Mouse (Mus musculus): ENCODE data around the gene Rpp25l.

Rpp25l gene

DNA sequence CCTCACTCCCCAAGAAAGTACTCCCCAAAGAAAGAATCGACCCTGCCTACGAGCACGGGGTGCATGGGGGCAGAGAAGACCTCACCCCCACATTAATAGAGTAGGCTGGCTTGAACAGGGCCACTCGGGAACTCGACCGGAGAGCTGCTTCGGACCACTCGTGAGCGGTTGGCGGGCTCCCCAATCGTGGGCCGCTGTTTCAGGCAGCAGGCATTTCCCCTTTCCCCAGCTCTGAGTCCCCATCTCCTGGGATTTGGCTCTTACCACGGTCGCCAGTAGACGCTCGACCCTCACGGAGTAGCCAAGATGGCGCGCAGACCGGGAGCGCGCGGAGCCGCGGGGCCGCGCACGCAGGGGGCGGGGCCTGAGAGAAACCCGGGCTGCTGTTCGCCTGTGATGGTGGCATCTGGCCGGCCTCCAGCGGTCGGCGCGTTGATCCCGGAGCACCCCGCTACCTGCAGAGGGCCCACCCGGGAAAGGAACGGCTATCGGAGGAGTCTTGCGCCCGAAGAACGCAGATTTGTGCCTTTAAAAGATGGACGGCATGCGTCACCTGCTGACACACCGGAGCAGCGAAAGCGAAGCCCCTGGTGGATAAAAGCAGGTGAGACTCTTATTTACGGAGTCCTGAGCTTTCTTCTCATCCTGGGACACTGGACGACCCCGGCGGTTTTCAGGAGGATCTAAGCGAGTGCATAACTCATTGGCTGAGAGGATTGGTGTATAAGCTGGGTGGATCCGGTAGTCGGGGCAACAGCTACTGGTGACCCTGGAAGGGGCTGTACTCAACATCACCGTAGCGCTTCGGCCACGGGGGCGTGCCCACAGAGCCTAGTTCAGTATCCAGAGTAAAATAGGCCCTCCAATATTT is at the start of gene Rpp25l:
Gene Rpp25l, minus strand, starts transcription at position 338 of the 871 bp plus-strand sequence.
- DNase-seq: peak; percentile 90 to 94

- DNase-seq: peak; percentile 72 to 78
Measured at GRCm38 (mm10) chr4:41762688-41763114, 49.4 kb upstream of the Rpp25l start.

DNA sequence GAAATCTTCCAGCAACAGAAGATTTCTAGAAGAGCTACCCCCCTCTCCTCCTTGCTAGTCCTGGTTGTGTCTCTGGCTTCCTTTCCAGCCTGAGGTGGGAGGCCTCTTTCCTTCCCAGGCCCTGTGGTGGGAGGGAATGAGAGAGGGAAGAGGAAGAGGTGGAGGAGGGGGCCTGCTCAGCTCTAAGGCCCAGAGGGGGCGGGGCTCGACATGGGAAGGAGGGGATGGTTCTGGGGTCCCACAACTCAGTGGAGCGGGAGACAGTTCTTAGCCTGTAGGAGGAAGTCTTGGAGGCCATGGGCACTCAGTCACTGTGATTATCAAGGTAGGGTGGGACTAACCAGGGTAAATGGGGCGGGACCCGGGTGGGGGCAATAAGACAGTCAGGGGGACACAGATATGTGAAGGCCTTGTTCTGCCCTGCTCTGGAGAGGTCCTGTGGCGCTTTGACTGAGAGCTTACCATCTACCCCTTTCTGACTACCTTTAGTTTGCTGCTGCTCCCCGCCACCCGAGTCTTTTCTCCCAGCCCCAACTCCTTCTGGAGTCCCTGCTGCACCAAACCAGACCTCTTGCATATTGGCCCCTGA is 48.9 kb upstream of the Rpp25l start:
- DNase-seq: peak; percentile 76 to 81

- no peak for DNase-seq
Measured at GRCm38 (mm10) chr4:41761680-41762079, 48.3 kb upstream of the Rpp25l start.

GRCm38 (mm10) chr4:41760911-41761310 is 47.6 kb upstream of the Rpp25l start:
- DNase-seq: peak in 1 of 2 experiments; percentile 30

DNA sequence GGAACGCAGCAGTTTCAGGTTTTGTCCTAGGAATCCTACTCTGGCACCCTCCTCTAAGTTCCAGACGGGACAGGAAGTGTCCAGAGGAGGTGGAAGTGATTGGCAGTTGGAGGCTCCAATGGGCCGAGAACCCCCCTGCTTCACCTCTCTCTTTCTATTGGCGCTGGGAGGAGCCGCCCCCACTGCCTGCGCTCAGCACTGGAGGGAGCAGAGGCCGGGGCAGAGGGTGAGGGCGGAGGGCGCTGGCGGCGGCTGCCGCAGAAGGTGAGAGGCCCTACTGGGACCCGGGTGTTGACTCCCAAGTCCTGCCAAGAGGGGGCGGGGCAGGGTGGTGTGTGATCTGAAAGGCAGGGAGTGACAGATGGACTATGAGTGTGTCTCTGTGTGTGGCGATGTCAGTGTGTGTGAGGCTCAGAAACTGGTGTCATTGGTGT is 47.0 kb upstream of the Rpp25l start:
- DNase-seq: peak; percentile 94 to 96

GRCm38 (mm10) chr4:41759656-41760287 is 46.4 kb upstream of the Rpp25l start:
- peak in 1 of 2 experiments; percentile 37 for DNase-seq

DNA sequence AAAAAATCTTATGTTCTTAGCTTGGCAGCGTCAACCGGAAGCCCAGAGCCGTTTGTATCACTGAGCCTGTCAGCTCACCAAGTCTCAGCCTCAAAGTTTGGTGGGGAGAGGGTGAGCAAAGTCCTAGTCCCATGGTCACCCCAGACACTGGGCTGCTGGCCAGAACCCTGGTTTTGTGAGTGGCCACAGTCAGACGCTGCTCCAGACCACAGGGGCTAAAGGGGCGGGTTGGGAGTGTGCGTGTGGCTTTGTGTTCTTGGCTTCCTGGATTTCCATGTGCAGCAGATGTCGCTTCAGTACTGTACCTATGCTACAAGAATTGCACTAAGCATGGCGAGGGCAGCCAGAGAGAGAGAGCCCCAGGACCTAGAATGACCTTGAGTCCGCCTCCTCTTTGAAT is 45.9 kb upstream of the Rpp25l start:
- peak; percentile 75 to 84 for DNase-seq

DNA sequence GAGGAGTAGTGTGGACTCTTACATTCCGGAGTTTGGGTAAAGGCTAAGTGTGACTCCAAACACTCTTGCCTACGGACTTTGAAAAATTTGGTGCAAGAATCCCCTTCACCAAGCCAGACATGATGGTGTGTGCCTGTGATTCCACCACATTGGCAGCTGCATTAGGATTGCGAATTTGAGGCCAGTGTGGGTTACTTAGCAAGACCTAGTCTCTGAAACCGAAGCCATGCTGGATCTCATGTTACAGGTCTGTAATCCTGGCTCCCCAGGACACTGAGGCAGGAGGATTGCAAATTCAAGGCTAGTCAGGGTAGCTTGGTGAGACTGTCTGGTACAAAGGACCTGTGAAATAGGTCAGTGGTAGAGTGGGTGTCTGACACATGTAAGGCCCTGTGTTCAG is 45.4 kb upstream of the Rpp25l start:
- DNase-seq: no peak

GRCm38 (mm10) chr4:41758021-41758420 is 44.7 kb upstream of the Rpp25l start:
- peak in 1 of 2 experiments; percentile 57 for DNase-seq

DNA sequence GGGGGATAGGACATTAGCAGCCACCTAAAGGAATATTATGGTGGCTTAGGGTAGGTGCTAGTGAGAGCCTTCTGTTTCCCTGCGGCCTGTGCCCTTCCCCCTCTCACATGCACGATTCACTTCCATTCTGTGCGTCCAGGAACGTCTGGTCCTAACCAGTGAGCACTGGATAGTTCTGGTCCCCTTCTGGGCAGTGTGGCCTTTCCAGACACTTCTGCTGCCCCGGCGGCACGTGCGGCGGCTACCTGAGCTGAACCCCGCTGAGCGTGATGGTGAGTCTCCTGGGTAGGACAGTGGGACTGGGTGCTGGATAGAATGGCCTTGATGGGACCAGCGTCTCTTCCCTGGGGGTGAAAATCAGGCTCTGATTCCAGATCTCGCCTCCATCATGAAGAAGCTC is 44.0 kb upstream of the Rpp25l start:
- peak in 1 of 2 experiments; percentile 21 for DNase-seq

- DNase-seq: no peak
Measured at GRCm38 (mm10) chr4:41756440-41756839, 43.1 kb upstream of the Rpp25l start.

- peak; percentile 90 to 94 for DNase-seq
Measured at GRCm38 (mm10) chr4:41755338-41756305, 42.3 kb upstream of the Rpp25l start, which contains the start of gene Sigmar1. Sigmar1 (minus strand) TSS chr4:41756157.

DNA sequence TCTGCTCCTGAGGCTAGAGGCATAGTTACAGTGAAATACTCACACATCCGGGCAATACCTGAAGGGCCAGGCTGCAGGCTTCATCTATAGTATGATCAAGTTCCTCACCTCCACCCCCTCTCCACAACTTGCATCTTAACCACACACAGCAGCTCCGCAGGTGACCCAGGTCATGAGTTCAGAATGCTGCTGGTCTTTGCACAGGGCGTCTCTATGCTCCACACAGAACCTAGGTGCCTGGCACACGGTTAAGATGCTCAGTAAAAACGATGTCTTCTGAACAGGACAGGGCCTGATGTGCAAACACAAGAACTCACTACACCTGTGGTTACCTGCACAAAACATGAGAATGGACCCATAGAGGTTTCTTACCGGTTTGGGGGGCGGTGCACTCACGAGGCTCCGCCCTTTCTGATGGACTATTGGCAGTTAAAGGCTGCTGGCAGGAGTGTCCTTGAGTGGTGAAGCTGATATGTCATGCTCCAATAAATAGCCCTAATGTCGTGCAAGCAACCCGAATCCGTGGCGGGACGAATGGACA is 41.5 kb upstream of the Rpp25l start, which contains the start of gene Galt:
Gene Galt, plus strand, starts transcription at position 432 of the 541 bp plus-strand sequence.
- DNase-seq: no peak

DNA sequence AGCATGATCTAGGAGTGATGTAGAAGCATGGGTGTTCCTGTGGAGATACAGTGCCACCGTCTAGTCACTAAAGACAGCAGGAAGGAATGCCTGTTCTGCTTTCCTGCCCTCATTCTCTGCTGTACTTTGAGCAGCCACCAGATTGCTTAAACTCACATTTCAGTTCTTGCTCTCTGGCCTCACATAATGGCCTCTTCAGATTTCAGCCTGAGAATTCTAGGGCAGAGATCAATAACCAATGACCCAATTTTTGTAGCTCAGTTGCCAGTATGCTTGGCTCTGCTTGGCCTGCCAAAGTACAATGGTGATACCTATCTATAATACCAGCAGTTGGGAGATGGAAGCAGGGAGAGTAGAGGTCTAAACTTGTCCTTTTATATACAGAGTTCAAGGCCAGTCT is 31.7 kb upstream of the Rpp25l start:
- DNase-seq: no peak

DNA sequence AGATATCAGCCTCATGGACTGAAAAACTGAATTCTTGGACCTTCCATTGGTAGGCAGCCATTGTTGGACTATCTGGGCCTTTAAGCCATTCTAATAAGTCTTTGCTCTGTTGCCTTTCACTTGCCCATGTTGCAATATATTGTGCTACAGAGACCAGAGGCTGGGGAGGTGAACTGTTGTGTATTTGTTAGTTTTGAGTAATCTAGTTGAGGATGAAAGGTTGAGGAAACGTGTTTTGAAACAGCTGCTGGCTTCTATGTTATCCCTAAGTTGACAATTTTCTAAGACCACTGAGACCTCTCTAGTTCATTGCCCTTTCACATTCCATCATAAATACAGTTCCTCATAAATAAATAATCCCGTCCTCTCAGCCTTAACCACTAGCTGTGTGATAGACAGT is 30.8 kb upstream of the Rpp25l start:
- DNase-seq: no peak

GRCm38 (mm10) chr4:41741158-41741560 is 27.8 kb upstream of the Rpp25l start:
- DNase-seq: peak; percentile 90 to 95

- DNase-seq: peak in 1 of 2 experiments; percentile 41
Measured at GRCm38 (mm10) chr4:41740380-41741157, 27.2 kb upstream of the Rpp25l start.

DNA sequence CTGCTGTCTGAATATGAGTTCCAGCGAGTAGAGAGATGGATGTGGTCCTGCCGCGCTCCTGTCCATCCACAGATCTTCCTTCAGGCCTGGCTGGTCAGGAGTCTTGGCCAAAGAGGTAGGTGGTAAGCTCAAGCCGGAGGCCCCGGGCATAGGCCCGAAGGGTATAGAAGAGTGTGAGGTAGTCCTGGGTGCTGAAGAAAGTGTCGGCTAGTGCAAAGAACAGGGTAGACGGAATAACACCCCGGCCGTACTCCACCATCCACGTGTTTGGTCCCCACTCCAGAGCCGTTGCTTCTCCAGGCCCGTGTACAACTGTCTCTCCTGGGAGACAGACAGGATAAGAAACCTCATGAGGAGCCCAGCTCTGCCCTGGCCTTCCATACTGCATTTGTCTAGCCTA is 25.9 kb upstream of the Rpp25l start:
- no peak for DNase-seq

- no peak for DNase-seq
Measured at GRCm38 (mm10) chr4:41738256-41738603, 24.9 kb upstream of the Rpp25l start.
